Mouse (Mus musculus) testis, adult 2 months (tissue): Measurements from ENCODE around the gene Rap2c. TPM values are rescaled to one million over a fixed set of nuclear protein-coding genes. Genes with fewer than 3 reads are reported as not detected.

Experiments
- H3K27ac ChIP-seq: fragments of 200-500 bp; 2 replicates; pipeline ENCODE4 v1.5.1; 2012; ENCODE audit warnings: low read depth, low read length; ENCODE audit not compliant: control insufficient read depth, insufficient read depth
- H3K27me3 ChIP-seq: fragments of 200-500 bp; 2 replicates; pipeline ENCODE4 v1.6.1; 2012; ENCODE audit warnings: mild to moderate bottlenecking, low read length, moderate library complexity; ENCODE audit not compliant: control insufficient read depth, insufficient read depth
- H3K36me3 ChIP-seq: fragments of 200-500 bp; 2 replicates; pipeline ENCODE4 v1.6.1; 2012; ENCODE audit warnings: mild to moderate bottlenecking, low read length; ENCODE audit not compliant: control insufficient read depth, insufficient read depth
- H3K4me1 ChIP-seq: fragments of 200-500 bp; 2 replicates; pipeline ENCODE4 v1.6.1; 2012; ENCODE audit warnings: low read length; ENCODE audit not compliant: control insufficient read depth, insufficient read depth
- H3K4me3 ChIP-seq: fragments of 200-500 bp; 2 replicates; pipeline ENCODE4 v1.5.1; 2012; ENCODE audit warnings: low read depth, mild to moderate bottlenecking, low read length, moderate library complexity, mixed read lengths; ENCODE audit not compliant: control insufficient read depth
- CTCF ChIP-seq: fragments of 200-500 bp; IDR thresholded peaks from 2 replicates; pipeline ENCODE4 v1.5.1; 2012; ENCODE audit warnings: low read depth, mild to moderate bottlenecking, inconsistent platforms, low read length, moderate library complexity; ENCODE audit not compliant: control insufficient read depth, insufficient read depth, insufficient replicate concordance
- POLR2A ChIP-seq: fragments of 200-500 bp; IDR thresholded peaks from 2 replicates; pipeline ENCODE4 v1.6.1; 2012; ENCODE audit warnings: low read depth, mild to moderate bottlenecking, inconsistent platforms, low read length, moderate library complexity; ENCODE audit not compliant: control insufficient read depth
- polyA plus RNA-seq: library from polyadenylated mRNA; depleted of rRNA; stranded (reverse); fragments of >200 nt; gene quantifications from 2 replicates; pipeline ENCODE4 v1.2.3, GENCODE M21; 2012; rRNA removed

The Rap2c gene
- polyA plus RNA-seq, result 0.89 and 1.5 TPM in 2 replicates

DNA sequence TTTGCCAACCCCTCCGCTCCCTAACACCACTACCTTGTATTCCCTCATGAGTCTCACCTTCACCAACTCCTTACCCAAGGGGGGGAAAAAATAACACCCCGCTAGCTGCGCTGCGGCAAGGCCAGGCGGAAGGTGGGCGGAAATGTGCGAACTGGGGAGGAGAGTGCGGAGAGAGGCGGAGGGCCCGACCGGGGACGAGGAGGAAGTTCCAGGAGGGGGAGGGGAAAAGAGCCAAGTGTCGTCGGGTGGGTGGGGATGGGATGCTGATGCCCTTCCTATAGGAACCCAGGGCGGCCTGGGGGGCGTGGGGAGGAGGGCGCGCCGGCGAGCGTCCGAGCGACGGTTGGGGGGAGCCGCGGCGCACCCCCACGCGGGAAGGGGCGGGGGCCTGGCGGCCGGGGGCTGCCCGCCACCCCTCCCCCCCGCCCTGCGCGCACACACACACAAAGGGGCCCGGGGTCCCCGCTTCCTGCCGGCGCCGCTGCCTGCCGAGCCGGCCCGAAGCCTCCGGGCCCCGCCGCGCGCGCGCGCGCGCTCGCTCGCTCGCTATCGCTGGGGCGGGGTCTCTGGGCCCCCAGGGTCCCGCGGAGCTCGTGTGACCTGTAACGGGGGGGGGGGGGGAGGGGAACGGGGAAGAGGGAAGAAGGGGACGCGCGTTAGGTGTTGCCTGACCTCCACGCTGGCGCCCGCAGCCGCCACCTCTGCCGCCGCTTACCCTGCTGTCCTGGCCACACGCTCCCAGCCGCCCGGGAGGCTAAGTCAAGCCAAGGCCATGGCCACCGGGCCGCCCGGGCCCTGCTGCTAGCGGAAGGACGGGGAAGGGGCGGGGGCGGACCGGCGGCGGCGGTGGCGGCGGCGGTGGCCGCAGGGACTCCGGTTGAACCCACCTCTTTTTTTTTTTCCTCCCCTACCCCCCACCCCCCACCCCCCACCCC is at the start of gene Rap2c:
Gene Rap2c, minus strand, starts transcription at position 168 of the 935 bp plus-strand sequence.
- TF ChIP-seq POLR2A (peak; percentile 43; the same call in 1 of the 2 replicates), CTCF (no peak)

DNA sequence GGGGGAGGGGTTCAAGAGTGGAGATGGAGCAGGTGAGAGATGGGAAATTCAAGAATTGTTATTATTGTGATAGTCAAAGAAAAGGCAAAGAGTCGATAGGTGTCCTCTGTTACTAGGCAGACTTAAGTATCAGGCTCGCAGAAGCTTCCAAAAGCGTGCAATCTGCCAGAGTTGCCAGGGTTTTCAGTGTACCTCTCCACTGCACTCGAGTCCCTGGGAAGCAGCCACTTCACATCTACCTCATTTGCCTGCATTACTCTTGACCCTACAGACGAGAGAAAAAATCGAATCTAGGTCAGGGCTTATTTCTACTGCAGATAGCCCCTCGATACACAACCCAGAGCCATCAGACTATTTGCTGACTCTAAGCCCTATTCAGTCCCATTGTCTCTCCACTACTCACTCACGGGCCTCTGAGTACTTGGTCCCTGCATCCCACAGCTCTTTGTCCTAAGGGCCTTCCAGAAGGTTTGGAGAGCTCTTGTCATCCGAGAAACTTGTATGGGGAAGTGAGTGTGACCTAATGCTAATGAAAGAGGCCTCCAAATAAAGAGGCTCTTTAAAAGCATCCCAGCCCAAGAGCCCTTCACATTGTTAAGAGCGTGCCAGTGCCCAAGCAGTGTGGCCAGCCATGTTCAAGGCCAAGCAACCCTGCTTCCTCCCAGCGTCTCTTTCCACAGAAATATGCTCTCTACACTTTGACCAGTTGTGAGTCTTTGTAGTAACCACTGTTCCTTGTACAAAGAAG is 48.9 kb upstream of the Rap2c start:
- H3K4me3 ChIP-seq, result no peak overlapping the region
- H3K27me3 ChIP-seq, result no peaks in the 10 kb centered on the region
- TF ChIP-seq CTCF (no peak), POLR2A (no peak)
- no peaks in the 10 kb centered on the region for H3K36me3 ChIP-seq
- no peak overlapping the region for H3K27ac ChIP-seq
- no peaks in the 10 kb centered on the region for H3K4me1 ChIP-seq

More for the DNA sequence above, at the start of gene Rap2c:
- Histone ChIP-seq H3K27ac (peak within 1 kb of the TSS; percentile 93), H3K27me3 (no peaks in the 10 kb centered on the region), H3K36me3 (no peaks in the 10 kb centered on the region), H3K4me1 (peaks cover 3% of the 10 kb centered on the region; the same call in 1 of the 2 replicates), H3K4me3 (peak within 1 kb of the TSS; percentile 90)

DNA sequence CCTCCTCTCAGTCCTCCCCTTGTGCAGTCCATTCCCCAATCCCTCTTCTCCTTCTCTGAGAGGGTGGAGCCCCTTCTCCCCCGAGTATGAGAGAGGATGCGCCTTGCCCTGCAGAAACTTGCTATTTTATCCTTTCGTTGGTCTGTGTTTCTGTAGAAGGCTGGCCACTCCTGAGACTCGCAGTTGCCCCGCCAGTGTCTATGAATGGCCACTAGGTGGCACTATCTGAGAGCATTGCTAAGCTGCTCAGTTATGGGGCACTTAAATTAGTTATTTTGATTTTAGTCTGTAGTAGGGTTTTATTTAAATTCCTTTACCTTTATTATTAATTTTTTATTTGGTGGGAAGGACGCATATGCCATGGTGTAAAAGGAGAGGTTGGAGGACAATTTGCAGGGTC is 48.0 kb upstream of the Rap2c start:
- Histone ChIP-seq H3K27me3 (no peaks in the 10 kb centered on the region), H3K4me3 (no peak overlapping the region), H3K27ac (no peak overlapping the region), H3K4me1 (no peaks in the 10 kb centered on the region), H3K36me3 (no peaks in the 10 kb centered on the region)
- TF ChIP-seq CTCF, result peak; percentile 44; the same call in 1 of the 2 replicates
- TF ChIP-seq POLR2A, result no peak

DNA sequence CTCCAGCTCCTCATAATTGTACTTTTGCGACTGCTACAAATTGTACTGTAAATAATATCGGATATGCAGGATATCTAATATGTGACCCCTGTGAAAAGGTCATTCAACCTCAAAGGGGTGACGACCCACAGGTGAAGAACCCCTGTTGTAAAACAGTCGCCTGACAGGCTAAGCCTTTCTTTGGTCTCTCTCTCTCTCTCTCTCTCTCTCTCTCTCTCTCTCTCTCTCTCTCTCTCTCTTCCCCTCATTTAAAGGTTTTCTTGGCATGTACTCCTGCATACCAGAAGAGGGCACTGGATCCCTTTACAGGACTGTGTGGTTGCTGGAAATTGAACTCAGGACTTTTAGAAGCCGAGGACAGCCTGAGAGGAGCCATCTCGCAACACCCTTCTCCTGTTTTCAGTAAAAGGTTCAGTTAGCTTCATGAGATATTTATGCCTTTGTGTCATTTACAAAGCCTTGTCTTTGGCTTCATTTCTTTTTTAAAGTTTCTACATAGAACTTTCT is 47.4 kb upstream of the Rap2c start:
- no peaks in the 10 kb centered on the region for H3K4me1 ChIP-seq
- H3K27me3 ChIP-seq, result no peaks in the 10 kb centered on the region
- no peak overlapping the region for H3K4me3 ChIP-seq
- TF ChIP-seq POLR2A, result no peak
- H3K27ac ChIP-seq, result no peak overlapping the region
- H3K36me3 ChIP-seq, result no peaks in the 10 kb centered on the region

DNA sequence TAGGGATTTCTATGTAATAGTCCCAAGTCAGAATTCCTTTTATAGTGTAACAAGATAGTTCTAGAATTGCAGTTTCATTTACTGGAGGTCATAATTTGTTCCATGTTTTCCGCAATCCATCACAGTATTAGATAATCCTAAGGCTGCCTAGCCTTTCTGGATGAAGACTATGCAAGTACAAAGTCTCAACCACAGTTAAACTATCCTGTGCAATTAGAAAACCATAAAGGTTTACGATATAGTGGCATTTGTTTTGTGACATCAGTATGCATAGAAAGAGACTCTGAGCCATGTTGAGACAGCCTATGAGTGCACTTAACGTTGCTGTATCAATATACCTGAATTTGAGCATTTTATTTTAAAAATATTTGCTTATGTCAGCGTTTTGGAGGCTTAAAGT is 42.4 kb upstream of the Rap2c start:
- Histone ChIP-seq H3K27ac (no peak overlapping the region), H3K36me3 (no peaks in the 10 kb centered on the region), H3K4me1 (no peaks in the 10 kb centered on the region), H3K27me3 (no peaks in the 10 kb centered on the region), H3K4me3 (no peak overlapping the region)
- no peak for TF ChIP-seq CTCF
- TF ChIP-seq POLR2A, result no peak

DNA sequence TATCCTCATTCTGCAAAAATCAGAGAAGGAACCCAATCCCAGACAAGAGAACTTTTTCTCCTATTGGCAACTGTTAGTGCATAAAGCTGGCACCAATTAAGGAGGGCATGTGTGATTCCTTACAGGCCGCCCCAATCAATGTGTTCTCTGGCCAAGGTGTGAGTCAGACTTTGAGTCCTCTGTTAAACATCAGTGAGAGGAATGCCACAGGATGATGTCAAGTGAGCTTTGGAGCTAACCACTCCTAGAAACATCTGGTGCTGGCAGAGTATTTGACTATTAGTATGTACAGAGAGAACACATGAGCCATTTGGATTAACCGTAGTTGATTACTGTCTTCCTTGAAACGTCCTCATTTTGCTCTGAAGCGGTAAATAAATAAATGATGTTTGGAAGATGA is 40.9 kb upstream of the Rap2c start:
- TF ChIP-seq CTCF (no peak), POLR2A (no peak)
- H3K4me1 ChIP-seq, result no peaks in the 10 kb centered on the region
- no peak overlapping the region for H3K27ac ChIP-seq
- H3K4me3 ChIP-seq, result no peak overlapping the region
- no peaks in the 10 kb centered on the region for H3K36me3 ChIP-seq
- no peaks in the 10 kb centered on the region for H3K27me3 ChIP-seq

DNA sequence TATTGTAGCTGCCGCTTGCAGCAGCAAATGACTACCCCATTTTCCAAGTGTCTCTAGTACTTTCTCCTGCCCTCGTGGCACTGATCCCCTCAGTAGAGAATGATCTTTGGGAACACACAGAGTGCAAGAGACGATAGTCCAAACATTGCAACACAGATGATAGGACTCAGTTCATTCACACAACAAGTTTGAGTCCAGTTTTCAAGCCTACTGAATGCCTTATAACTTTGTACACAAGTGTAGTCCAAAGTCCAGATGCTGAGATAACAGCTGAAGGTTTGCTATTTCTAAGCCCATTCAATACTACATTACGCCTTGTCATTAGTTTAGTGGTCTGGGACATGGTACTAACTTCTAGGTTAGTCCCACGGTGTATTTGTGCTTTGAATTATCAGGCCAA is 40.5 kb upstream of the Rap2c start:
- Histone ChIP-seq H3K27me3 (no peaks in the 10 kb centered on the region), H3K4me1 (no peaks in the 10 kb centered on the region), H3K36me3 (no peaks in the 10 kb centered on the region), H3K27ac (no peak overlapping the region), H3K4me3 (no peak overlapping the region)
- TF ChIP-seq POLR2A (no peak), CTCF (no peak)
